Mouse (Mus musculus) lung, adult 2 months (tissue): ENCODE results near the gene Map6.

Experiments
- CTCF ChIP-seq: fragments of 200-500 bp; IDR thresholded peaks from 2 replicates; pipeline ENCODE4 v1.5.1; 2011; ENCODE audit warnings: mild to moderate bottlenecking, low read length, control low read depth; ENCODE audit not compliant: insufficient read depth
- POLR2A ChIP-seq: fragments of 200-500 bp; IDR thresholded peaks from 2 replicates; pipeline ENCODE4 v1.6.1; 2011; ENCODE audit warnings: low read depth, mild to moderate bottlenecking, control low read depth, low read length, borderline replicate concordance; ENCODE audit errors: extremely low read depth

DNA sequence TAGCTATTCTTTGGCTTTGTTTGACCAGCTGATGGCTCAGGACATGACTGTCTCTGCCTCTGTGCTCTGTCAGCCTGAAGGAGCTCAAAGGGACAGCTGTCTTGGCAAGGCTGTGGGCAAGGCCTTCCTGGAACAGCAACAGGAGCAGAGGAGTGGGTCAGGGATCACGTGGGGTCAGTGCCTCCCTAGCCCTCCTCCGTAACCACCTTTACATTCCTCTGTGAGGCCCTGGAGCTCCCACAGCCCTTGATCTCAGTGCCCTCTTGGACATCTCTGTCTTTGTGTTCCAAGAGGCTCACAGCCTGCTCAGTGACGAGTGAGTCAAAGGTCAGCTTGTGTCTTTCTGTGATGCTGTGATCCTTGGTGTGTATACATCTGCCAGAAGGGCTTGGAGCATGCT lies 39.4 kb downstream of the Map6 start:
- TF ChIP-seq CTCF (no peak), POLR2A (no peak)
